15 mouse cellular contexts compared by ENCODE assay signal in the genomic region with DNA sequence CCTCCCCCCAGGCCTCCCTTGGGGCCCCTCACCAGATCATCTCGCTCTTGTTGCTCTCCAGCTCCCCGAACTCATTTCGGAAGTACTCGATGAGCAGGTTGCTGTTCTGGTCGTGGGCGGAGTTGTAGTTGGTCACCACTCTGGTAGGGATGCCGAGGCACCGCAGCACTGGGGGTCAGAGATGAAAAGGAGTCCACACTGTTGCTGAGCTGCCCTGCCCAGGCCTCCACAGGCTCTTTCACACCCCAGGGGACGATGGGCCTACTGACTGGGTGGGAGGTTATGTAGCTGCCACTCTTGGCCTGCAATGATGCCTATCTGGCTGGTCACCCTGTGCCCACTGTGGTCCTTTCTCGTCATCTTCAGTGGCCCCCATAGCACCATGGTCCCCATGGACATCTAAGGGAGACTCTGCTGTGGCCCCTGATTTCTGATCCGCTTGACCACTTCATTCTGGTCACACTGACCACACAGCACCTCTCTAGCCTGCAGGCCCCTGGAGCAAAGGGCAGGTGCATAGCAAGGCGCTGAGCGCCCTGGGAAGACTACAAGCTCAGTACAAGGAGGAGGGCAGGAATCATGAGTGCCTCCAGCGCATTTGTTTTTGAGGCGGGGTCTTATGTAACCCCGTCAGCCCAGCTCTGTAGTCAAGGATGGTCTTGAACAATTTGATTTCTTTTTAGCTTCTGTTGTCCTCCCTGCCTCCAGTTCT. TPM values are rescaled to one million over a fixed set of nuclear protein-coding genes. Genes with fewer than 3 reads are reported as not detected.
A peak's percentile ranks its signal among the peaks of the same experiment; 100 is the strongest.
DNase-seq lines count a peak whose midpoint lies in the region; ATAC-seq and TF ChIP-seq lines count a peak whose summit lies in the region.
"Had no signal": no experiment of that assay in that cellular context is flagged by ENCODE, and none has a peak within 500 bp of the region (broad histone marks: within the 10 kb centered on the region; RNA-seq: fewer than 3 reads in every experiment).

No protein-coding gene starts in this region.

- no peaks in the 10 kb centered on the region for H3K27me3 ChIP-seq in heart, embryonic 11.5 days (ENCODE audit: control insufficient read depth, insufficient read depth, low read length)
- H3K27me3 ChIP-seq in embryonic facial prominence, embryonic 11.5 days (ENCODE audit: control insufficient read depth, insufficient read depth, low read length) = no peaks in the 10 kb centered on the region
- H3K27me3 ChIP-seq in thymus, adult 2 months (ENCODE audit: control insufficient read depth, insufficient read depth, low read length) = no peaks in the 10 kb centered on the region; the same call in 1 of the 2 replicates
- H3K27me3 ChIP-seq: neural tube, embryonic 13.5 days; stomach, embryonic 15.5 days had no signal

- peaks cover 45% of the 10 kb centered on the region for H3K4me1 ChIP-seq in heart, embryonic 11.5 days (ENCODE audit: control insufficient read depth, insufficient read depth, low read length)
- peaks cover 6% of the 10 kb centered on the region; the same call in 1 of the 2 replicates for H3K4me1 ChIP-seq in embryonic facial prominence, embryonic 11.5 days (ENCODE audit: control insufficient read depth, insufficient read depth, low read length)
- peaks cover 7% of the 10 kb centered on the region for H3K4me1 ChIP-seq in thymus, adult 2 months (replicated peaks; ENCODE audit: control insufficient read depth, insufficient read depth, low read length)

- H3K4me2 ChIP-seq in heart, embryonic 11.5 days = no peak overlapping the region
- H3K4me2 ChIP-seq in embryonic facial prominence, embryonic 11.5 days (ENCODE audit: low read depth, low read length) = no peak overlapping the region
- H3K4me2 ChIP-seq: neural tube, embryonic 13.5 days; stomach, embryonic 15.5 days had no signal

- H3K4me3 ChIP-seq in heart, embryonic 11.5 days (ENCODE audit: low read depth, low read length) = no peak overlapping the region
- no peak overlapping the region for H3K4me3 ChIP-seq in embryonic facial prominence, embryonic 11.5 days (ENCODE audit: low read depth, low read length)
- H3K4me3 ChIP-seq in thymus, adult 2 months (ENCODE audit: control insufficient read depth, insufficient read depth, low read length) = no peak overlapping the region
- H3K4me3 ChIP-seq: megakaryocyte, embryonic 14.5 days; neural tube, embryonic 13.5 days; stomach, embryonic 15.5 days had no signal

- peak overlapping the region; percentile 10; the same call in 1 of the 2 replicates for H3K9ac ChIP-seq in heart, embryonic 11.5 days (ENCODE audit: low read depth, low read length)
- no peak overlapping the region for H3K9ac ChIP-seq in embryonic facial prominence, embryonic 11.5 days (replicated peaks; ENCODE audit: low read length)
- H3K9ac ChIP-seq: neural tube, embryonic 13.5 days; stomach, embryonic 15.5 days had no signal

- H3K36me3 ChIP-seq in heart, embryonic 11.5 days (ENCODE audit: control insufficient read depth, insufficient read depth, low read length) = peaks cover 35% of the 10 kb centered on the region
- H3K36me3 ChIP-seq in embryonic facial prominence, embryonic 11.5 days (replicated peaks; ENCODE audit: control insufficient read depth, insufficient read depth, low read depth, low read length) = no peaks in the 10 kb centered on the region
- no peaks in the 10 kb centered on the region for H3K36me3 ChIP-seq in thymus, adult 2 months (ENCODE audit: control insufficient read depth, insufficient read depth, low read length)
- H3K36me3 ChIP-seq: neural tube, embryonic 13.5 days had no signal

- 74% methylated on average over 16 of the region's 16 CpGs for WGBS in heart, embryonic 11.5 days (ENCODE audit: insufficient replicate concordance)
- 89% methylated on average over 16 of the region's 16 CpGs for WGBS in embryonic facial prominence, embryonic 11.5 days
- WGBS in thymus, adult 2 months = 96% methylated on average over 16 of the region's 16 CpGs

- H3K27ac ChIP-seq in heart, embryonic 11.5 days (ENCODE audit: low read depth, low read length) = peak overlapping the region; percentile 89
- H3K27ac ChIP-seq in embryonic facial prominence, embryonic 11.5 days (replicated peaks; ENCODE audit: low read depth, low read length) = no peak overlapping the region; the same call in 1 of the 2 replicates
- no peak overlapping the region for H3K27ac ChIP-seq in thymus, adult 2 months (ENCODE audit: control insufficient read depth, insufficient read depth, low read length)
- H3K27ac ChIP-seq: hindbrain, postnatal 0 days; neural tube, embryonic 13.5 days had no signal

- H3K9me3 ChIP-seq in heart, embryonic 11.5 days (replicated peaks; ENCODE audit: control insufficient read depth, low read length) = no peaks in the 10 kb centered on the region
- no peaks in the 10 kb centered on the region for H3K9me3 ChIP-seq in embryonic facial prominence, embryonic 11.5 days (replicated peaks; ENCODE audit: control insufficient read depth, low read length)
- H3K9me3 ChIP-seq: neural tube, embryonic 13.5 days; stomach, embryonic 15.5 days had no signal

- ATAC-seq in heart, embryonic 11.5 days (replicated peaks; ENCODE audit: insufficient number of reproducible peaks, low FRiP score, low TSS enrichment) = no peak
- ATAC-seq in embryonic facial prominence, embryonic 11.5 days (replicated peaks; ENCODE audit: insufficient number of reproducible peaks, low FRiP score, low TSS enrichment, low read depth) = 0 out of 2 replicates have a peak, but pooled peaks have one; percentile 30
- ATAC-seq in erythroblast, adult 5-6 weeks (replicated peaks; ENCODE audit: low FRiP score, poor library complexity, severe bottlenecking) = no peak
- ATAC-seq: hindbrain, postnatal 0 days had no signal

- DNase-seq in heart, adult 18-20 months = no peak
- DNase-seq in kidney, adult 8-10 months = peak; percentile 57 to 65
- DNase-seq in kidney, postnatal 10 days = no peak
- peak; percentile 51 for DNase-seq in MN1 (ENCODE audit: low spot score)
- no peak for DNase-seq in embryonic facial prominence, embryonic 11.5 days (ENCODE audit: low spot score)
- no peak for DNase-seq in thymus, adult 2 months
- DNase-seq: gastrocnemius, postnatal 36 days; right cerebral cortex, postnatal 4 days; thymus, postnatal 36 days had no signal

- TF ChIP-seq POLR2A in thymus, adult 2 months (IDR thresholded peaks at IDR 0.05; ENCODE audit: control insufficient read depth, extremely low read depth, insufficient read depth, low read length, poor library complexity) = no peak

- TF ChIP-seq CTCF in thymus, adult 2 months (IDR thresholded peaks at IDR 0.05; ENCODE audit: borderline replicate concordance, control insufficient read depth, extremely low read depth, insufficient read depth, low read length, poor library complexity) = no peak

RNA-seq across cellular contexts. Expression of gene Tgm2, which starts 16.8 kb away (rescaled TPM):
- polyA plus RNA-seq in heart, embryonic 11.5 days (2014; fragmentation: Nextera tagmentation; extraction: Ambion mirVana) = 129 and 130 TPM in 2 replicates
- 100 to 1,000 TPM; 247 to 266 TPM for total RNA-seq in heart, adult 18-20 months (2021)
- polyA plus RNA-seq in embryonic facial prominence, embryonic 11.5 days (2014; fragmentation: Nextera tagmentation; extraction: Ambion mirVana) = 2.2 and 4.3 TPM in 2 replicates
- 32.8 and 37.6 TPM in 2 replicates for polyA plus RNA-seq in thymus, adult 2 months (2012; rRNA removed)
- total RNA-seq in erythroblast, adult 5-6 weeks (2015; ENCODE audit: low replicate concordance) = 2.1 and 3.8 TPM in 2 replicates
- 6.6 and 9.6 TPM in 2 replicates for total RNA-seq in erythroblast, adult 5-6 weeks (2017; ENCODE audit: low replicate concordance)

Comparison
In these comparisons a context has a peak if more than half of its experiments do, and no peak if none do; other contexts are left out.
1. DNase-seq: peak in kidney, adult 8-10 months (2 of 2) and MN1 (single experiment); none in heart, adult 18-20 months (0 of 2), kidney, postnatal 10 days (single experiment), embryonic facial prominence, embryonic 11.5 days (single experiment) and thymus, adult 2 months (single experiment).